Mouse (Mus musculus) C2C12 (cell line): Measurements from ENCODE around the gene Hoxb4.

Source experiments
- CTCF ChIP-seq: IDR thresholded peaks from one replicate; pipeline ENCODE4 v1.5.1; 2011; ENCODE audit not compliant: control insufficient read depth, insufficient read depth, insufficient read length
- MAX ChIP-seq: IDR thresholded peaks from one replicate; pipeline ENCODE4 v1.6.1; 2011; ENCODE audit warnings: mild to moderate bottlenecking, control low read depth

DNA sequence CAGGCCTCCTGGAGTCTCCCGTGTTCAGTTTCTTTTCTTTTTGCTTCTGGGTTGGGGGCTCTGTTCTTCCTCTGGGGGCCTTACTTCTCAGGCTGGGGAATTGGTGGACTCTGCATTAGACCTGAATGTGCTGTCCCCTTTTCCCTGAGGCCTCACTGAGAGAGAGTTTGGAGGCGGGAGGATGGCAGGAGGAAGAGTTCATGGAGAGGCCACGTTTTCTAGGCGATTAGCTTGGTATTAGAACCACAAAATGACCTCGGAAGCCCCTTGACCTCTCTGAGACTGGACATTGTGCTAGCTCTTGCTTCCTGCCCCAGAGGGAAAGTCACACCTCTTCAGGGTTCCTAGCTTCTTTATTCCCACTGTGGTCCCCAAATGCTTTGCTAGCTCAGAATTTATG is 6.1 kb downstream of the Hoxb4 start:
- TF ChIP-seq CTCF (no peak), MAX (no peak)
